Mouse (Mus musculus) thymus, postnatal 4 days (tissue): ENCODE results near the gene 1110004F10Rik.

ENCODE experiments used
- DNase-seq: peaks from one replicate; pipeline ENCODE4 v3.0.0; 2021

Gene 1110004F10Rik

DNA sequence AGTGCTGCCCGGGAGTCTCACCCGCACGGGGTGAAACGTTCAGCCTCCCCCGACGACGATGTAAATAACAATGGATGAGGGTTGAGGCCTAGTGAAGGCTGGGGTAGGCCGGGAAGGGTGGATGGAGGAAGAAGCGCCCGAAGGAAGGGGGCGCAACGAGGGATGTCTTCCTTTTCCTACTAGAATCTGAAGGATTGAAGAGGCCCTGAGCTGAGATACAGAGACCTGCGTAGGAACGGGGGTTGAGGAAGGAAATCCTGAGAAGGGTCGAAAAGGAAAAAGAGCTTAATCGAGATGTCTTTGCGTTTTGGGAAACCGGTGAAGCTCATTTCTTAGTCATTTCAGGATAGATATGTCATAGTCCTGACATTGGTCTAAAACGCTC, 54.3 kb downstream of the 1110004F10Rik start:
- no peak for DNase-seq

- DNase-seq: no peak
Observed at GRCm38 (mm10) chr7:116099952-116100528, 60.8 kb downstream of the 1110004F10Rik start.

GRCm38 (mm10) chr7:116103091-116103490, 63.9 kb downstream of the 1110004F10Rik start:
- DNase-seq: no peak

DNA sequence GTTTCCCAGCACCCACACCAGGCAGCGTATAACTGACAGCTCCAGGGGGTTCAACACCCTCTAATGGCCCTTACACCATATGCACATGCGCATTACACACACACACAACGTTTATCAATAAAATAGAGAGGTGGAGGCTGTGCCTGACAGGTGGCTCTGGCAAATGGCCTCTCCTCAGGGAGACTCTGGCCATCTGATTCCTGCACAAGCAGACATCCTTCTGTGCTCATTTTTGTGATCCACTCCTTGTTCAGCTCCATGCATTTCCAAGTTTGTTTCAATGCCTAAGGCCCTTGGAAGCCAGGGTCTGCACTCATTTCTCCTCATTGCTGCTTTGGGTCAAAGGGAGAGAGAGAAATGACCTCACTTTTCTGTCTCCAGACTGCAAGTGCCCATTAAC, 71.5 kb downstream of the 1110004F10Rik start:
- no peak for DNase-seq

GRCm38 (mm10) chr7:116111546-116111945, 72.3 kb downstream of the 1110004F10Rik start:
- DNase-seq: no peak

DNA sequence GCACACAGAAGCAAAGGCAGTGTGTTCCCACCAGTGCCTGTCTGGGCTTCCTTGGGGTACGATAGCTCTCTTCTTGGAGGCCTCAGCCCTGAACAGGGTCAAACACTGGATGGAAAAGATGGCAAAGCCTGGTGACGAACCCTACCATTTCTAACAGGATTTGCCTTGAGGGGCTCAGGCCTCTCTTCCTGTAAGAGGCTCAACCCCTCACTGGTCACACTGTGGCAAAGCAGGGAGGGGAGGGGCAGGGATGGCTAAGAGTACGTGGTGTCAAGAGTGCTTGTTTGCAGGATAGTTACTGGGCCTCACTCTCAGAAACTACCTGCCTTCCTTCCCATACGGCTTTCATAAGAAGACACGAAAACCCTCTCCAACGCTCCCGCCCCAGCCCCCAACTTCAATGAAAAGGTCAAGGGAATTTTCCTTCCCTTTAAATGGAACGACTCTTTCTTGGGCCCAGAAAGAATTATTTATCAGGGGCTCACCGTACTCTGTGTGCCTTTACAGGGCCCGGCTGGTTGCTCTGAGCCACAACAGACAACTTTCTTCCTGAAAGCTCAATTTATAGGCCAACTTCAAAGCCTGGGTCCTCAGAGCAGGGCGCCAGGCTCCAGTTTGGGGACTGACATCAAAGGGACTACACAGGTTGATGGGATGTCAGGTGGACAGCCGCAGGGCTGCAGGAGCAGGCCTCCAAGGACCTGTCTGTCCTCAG, 76.2 kb downstream of the 1110004F10Rik start:
- no peak for DNase-seq

GRCm38 (mm10) chr7:116115991-116116390, 76.8 kb downstream of the 1110004F10Rik start:
- DNase-seq: no peak

- no peak for DNase-seq
Observed at GRCm38 (mm10) chr7:116119306-116119857, 80.2 kb downstream of the 1110004F10Rik start.

DNA sequence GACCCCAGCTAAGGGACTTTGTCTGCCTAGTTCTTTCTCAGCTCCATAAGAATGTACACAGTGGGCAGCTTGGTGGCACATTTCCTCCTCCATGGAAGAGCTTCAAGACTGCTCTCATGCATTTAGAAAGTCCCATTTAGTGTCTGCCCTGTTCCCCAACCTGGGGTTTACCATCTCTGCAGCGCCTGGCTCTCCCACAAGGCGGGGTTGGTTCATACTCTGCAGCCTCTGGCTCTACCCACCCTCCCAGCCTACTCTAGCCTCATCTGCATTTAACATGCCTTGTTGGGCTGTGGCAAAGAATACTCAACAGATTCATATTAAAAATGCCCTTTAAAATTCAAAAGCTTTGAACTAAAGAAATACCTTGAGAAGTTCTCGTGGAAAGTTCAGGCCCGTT, 81.5 kb downstream of the 1110004F10Rik start:
- DNase-seq: no peak

- DNase-seq: no peak
Observed at GRCm38 (mm10) chr7:116121202-116121601, 82.0 kb downstream of the 1110004F10Rik start.

GRCm38 (mm10) chr7:116122981-116123596, 83.9 kb downstream of the 1110004F10Rik start:
- no peak for DNase-seq

- no peak for DNase-seq
Observed at GRCm38 (mm10) chr7:116123597-116123985, 84.4 kb downstream of the 1110004F10Rik start.

DNA sequence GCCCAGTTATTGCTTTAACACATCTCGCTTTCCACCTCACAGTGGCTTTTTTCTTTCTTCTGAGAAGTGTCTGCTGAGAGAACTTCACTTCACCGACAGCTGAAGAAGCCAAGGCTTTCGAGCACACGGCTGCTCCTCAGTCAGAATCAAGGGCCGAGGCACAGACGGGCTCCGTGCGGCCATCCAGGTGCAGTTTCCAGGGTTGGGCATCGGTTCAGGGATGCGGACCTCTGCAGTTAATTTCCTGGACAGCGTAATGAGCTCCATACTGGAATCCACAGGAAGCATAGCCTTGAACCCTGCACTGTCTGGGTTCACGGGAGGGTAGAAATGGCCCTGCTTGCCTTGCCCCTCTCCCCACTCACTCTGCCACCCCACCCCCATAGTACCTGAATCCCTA, 84.9 kb downstream of the 1110004F10Rik start:
- DNase-seq: no peak

DNA sequence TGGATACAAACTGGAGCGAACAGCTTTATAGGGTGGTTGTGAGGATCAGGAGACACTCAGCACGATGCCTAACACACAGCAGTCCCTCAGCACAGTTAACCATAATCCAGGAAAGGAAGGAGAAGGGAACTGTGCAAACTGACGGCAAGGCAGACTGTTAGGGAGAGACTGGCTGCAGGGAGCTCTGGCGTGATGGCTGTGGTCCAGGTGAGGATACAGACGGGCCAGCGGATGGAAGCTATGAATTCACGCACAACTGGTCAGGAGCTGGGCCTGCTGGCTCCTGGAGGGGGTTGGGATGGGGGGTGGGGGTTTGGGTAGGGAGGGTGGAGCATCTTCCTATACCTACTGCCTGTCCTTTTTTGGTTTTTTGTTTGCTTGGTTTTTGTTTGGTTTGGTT, 86.5 kb downstream of the 1110004F10Rik start:
- no peak for DNase-seq

DNA sequence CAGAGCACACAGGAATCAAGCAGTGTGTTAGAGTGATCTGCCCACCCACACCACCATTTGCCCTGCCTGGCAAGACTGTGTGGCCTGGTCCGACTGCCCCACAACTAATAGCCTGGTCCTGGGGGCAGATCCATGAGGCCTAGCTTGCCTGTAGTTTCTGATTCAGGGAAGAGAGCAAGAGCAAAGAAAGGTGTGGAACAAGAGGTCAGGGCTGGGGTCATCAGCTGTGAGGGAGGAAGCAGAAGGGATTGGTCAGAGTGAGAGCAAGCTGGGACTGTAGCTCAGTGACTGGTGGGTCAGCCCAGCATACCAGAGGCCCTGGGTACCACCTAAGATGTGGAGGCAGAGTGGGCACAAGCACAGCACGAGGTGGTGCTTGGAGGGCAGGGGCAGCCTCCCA, 87.9 kb downstream of the 1110004F10Rik start:
- DNase-seq: no peak

- no peak for DNase-seq
Observed at GRCm38 (mm10) chr7:116128286-116128685, 89.1 kb downstream of the 1110004F10Rik start.

DNA sequence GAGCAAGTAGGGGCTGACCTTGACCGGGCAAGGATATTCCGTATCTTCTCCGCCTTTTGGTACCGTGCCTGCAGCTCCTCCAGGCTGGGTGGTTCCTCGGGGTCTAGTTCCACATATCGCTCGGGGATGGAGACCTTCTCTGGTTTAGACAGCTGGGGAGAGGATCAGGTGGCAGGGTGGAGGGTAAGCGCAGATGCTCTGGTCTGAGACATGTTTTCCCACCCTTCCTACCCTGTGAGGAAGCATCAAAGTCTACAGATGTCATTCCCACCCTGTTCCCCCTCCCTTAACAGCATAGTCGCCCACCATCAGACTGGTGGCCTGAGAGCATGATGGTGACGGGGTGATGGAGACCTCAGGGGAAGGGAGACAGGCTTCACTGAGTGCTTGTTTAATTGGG, 90.2 kb downstream of the 1110004F10Rik start:
- no peak for DNase-seq

DNA sequence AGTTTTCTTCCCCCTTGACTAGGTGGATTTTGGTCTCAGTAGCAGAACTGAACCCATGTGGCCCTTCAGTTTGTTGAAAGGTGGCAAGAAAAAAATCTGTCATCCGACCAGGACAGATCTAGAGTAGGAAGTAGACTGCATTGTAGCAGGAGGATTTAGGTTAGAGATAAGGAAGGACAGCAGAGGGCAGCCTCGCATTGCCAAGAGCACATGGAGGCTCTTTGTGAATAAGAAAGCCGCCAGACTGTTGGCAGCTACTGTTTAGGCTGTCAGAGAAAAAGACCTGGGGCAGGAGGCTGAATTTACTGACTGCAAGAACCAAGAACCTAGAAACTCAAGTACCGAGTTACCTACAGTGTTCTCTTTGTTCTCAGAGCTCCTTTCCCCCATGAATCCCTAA, 92.2 kb downstream of the 1110004F10Rik start:
- peak; percentile 30 for DNase-seq

DNA sequence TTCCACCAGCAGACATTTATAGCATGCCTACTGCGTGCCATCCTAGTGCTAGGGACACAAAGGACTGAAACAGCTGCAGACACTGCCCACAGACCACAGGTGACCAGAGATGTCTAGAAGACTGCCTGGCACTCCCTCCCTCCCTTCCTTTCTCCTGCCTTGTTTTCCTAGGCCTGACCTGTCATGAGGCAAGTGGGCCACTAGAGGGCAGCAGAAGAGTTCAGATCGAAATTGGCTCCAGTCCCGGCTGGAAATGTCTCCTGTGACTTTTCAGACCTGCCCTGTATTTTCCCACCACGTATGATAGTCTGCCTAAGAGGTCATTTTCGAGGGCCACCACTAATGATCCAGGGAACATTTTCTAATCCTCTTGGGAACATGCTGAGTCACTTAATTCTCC, 92.9 kb downstream of the 1110004F10Rik start:
- DNase-seq: peak; percentile 76

DNA sequence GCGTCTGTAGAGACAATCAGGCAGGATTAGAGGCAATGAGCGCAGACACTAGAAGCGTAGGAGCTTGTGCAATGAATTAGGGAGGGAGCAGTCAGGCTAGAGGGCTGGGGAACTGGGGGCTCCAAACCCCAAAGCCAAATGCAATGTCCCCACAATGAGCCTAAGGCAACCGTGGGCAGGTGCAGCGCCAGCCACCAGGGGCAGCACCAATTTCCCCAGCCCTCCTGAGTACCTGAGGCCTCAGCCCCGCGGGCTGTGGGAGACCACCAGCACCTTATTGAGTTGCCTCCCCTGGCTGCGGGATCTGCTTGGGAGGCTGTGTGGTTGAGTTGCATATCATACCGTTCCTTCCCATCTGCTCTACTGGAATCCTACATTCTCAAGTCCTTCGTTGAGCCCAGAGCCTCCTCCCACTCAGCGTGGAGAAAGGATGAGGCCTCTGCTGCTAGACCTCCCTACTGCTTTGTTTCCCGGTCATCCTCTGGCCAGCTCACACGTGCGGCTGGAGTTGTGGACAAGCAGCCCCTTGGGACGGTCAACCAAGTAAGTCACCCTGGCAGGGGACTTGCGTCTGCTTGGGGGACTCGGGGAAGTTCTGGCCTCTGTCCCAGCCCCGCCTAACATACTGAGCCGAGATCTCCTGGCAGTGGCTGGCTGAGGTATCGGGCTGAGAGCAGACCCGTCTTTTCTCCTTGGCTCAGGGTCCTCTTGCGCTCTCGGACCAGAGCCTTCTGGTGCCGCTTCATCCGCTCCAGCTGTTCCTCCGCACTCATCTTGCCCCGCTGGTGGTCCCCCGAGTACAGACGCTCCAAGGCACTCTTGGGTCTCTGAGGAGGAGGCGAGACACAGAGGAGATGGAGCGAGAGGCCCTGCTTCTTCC, 95.5 kb downstream of the 1110004F10Rik start:
- DNase-seq: peak; percentile 50

DNA sequence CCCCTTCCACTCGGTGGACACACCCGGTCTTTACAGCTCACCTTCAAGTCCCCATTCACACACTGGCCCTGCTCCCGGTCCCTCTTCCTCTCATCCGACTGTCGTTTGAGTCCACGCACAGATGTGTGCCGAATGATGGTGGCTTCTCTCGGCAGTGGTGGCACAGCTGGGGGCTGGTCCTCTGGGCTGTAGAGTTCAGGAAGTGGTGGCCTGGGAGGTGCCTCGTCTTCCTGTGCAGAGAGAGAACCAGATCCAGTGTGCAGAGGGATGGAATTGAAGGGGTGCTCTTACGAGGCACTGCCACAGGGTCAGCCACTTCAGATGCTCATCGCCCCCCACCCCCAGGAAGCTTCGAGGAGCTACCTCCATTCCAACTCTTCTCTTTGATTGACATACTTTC, 98.0 kb downstream of the 1110004F10Rik start:
- DNase-seq: no peak

DNA sequence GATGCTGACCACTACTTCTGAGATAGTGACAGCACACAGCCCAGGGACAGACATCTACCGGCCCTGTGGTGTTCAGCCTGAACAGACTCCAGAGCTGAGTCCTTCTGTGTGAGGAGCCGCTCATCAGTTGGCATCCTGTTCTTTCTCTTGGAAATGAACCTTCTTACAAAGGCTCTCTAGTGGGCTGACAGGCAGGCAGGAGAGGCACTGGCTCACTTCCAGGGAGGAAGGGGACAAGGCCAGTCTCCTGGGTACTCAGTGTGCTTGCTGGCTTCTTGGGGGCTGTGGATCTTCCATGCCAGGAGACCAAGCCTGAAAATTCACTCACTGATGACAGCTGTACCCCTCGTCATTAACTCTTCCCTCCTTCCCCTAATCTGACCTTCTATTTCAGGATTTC, 98.5 kb downstream of the 1110004F10Rik start:
- DNase-seq: no peak

GRCm38 (mm10) chr7:116145030-116145429, 105.8 kb downstream of the 1110004F10Rik start:
- no peak for DNase-seq
